Mouse (Mus musculus): ENCODE results near the gene Gm13283. TPM values are rescaled to one million over a fixed set of nuclear protein-coding genes. Genes with fewer than 3 reads are reported as not detected.
"Not testable (repeated sequence)": the region's sequence is repeated elsewhere in the genome, so short reads cannot be mapped to it uniquely, and the experiment has no call there.

The Gm13283 gene
- polyA plus RNA-seq, 1 experiment from 2014 or later = not detected

GRCm38 (mm10) chr4:88742771-88743371, 17.0 kb upstream of the Gm13283 start:
- H3K27me3 ChIP-seq = no peaks in the 10 kb centered on the region
- no peak for ATAC-seq (ENCODE audit: low read depth)
- H3K9me3 ChIP-seq (replicated peaks) = no peaks in the 10 kb centered on the region
- no peak overlapping the region for H3K27ac ChIP-seq
- no peak overlapping the region for H3K4me2 ChIP-seq
- H3K4me1 ChIP-seq (replicated peaks) = no peaks in the 10 kb centered on the region
- DNase-seq = no peak
- no peaks in the 10 kb centered on the region for H3K36me3 ChIP-seq
- whole genome bisulfite sequencing (ENCODE audit: insufficient replicate concordance) = 57% methylated on average over 7 of the region's 7 CpGs
- H3K4me3 ChIP-seq (replicated peaks) = no peak overlapping the region
- H3K9ac ChIP-seq = no peak overlapping the region

GRCm38 (mm10) chr4:88744207-88744606, 15.7 kb upstream of the Gm13283 start:
- no peak overlapping the region for H3K4me2 ChIP-seq
- 0 out of 2 replicates have a peak, but pooled peaks cover 3% of the 10 kb centered on the region for H3K27me3 ChIP-seq
- H3K36me3 ChIP-seq = no peaks in the 10 kb centered on the region
- H3K9ac ChIP-seq = no peak overlapping the region
- no peak overlapping the region for H3K4me3 ChIP-seq (replicated peaks)
- WGBS (ENCODE audit: insufficient replicate concordance) = 47% methylated on average over 3 of the region's 3 CpGs
- DNase-seq (no peak), ATAC-seq (ENCODE audit: low read depth) (no peak)
- no peak overlapping the region for H3K27ac ChIP-seq
- H3K9me3 ChIP-seq (replicated peaks) = no peaks in the 10 kb centered on the region
- no peaks in the 10 kb centered on the region for H3K4me1 ChIP-seq (replicated peaks)

- no peak overlapping the region for H3K9ac ChIP-seq
- no peaks in the 10 kb centered on the region for H3K4me1 ChIP-seq (replicated peaks)
- no peaks in the 10 kb centered on the region for H3K36me3 ChIP-seq
- no peak overlapping the region for H3K4me2 ChIP-seq
- no peak for ATAC-seq (ENCODE audit: low read depth)
- H3K27ac ChIP-seq = no peak overlapping the region
- no peak overlapping the region for H3K4me3 ChIP-seq (replicated peaks)
- no peak for DNase-seq
- 0 out of 2 replicates have a peak, but pooled peaks cover 3% of the 10 kb centered on the region for H3K27me3 ChIP-seq
- 53% methylated on average over 6 of the region's 6 CpGs for WGBS (ENCODE audit: insufficient replicate concordance)
- no peaks in the 10 kb centered on the region for H3K9me3 ChIP-seq (replicated peaks)
Observed at GRCm38 (mm10) chr4:88749926-88750325, 10.0 kb upstream of the Gm13283 start.

- not testable (repeated sequence) for H3K27ac ChIP-seq; H3K4me1 ChIP-seq (replicated peaks); H3K36me3 ChIP-seq; DNase-seq; H3K27me3 ChIP-seq; H3K9me3 ChIP-seq (replicated peaks); ATAC-seq (ENCODE audit: low read depth); H3K4me3 ChIP-seq (replicated peaks); H3K9ac ChIP-seq; H3K4me2 ChIP-seq
- 68% methylated on average over 15 of the region's 15 CpGs for WGBS (ENCODE audit: insufficient replicate concordance)
Observed at GRCm38 (mm10) chr4:88754818-88755340, 5.0 kb upstream of the Gm13283 start, which contains the start of gene Gm13271. TSS of gene Gm13271 (plus strand) at chr4:88754868.

- H3K27me3 ChIP-seq; H3K4me1 ChIP-seq (replicated peaks); DNase-seq; ATAC-seq (ENCODE audit: low read depth); H3K9me3 ChIP-seq (replicated peaks); H3K36me3 ChIP-seq: not testable (repeated sequence)
- WGBS (ENCODE audit: insufficient replicate concordance) = 9% methylated on average over 29 of the region's 31 CpGs
- H3K4me3 ChIP-seq (replicated peaks) = peak overlapping the region; percentile 65
- peak overlapping the region; percentile 84 for H3K27ac ChIP-seq
- H3K9ac ChIP-seq = peak overlapping the region; percentile 68
- peak overlapping the region; percentile 73 for H3K4me2 ChIP-seq
Observed at GRCm38 (mm10) chr4:88756581-88757513, 3.1 kb upstream of the Gm13283 start.

- not testable (repeated sequence) for DNase-seq; H3K9me3 ChIP-seq (replicated peaks); H3K4me1 ChIP-seq (replicated peaks); H3K27me3 ChIP-seq; H3K36me3 ChIP-seq
- H3K9ac ChIP-seq = peak overlapping the region; percentile 68
- H3K4me3 ChIP-seq (replicated peaks) = peak overlapping the region; percentile 65
- peak overlapping the region; percentile 73 for H3K4me2 ChIP-seq
- peak; percentile 100 for ATAC-seq (ENCODE audit: low read depth)
- H3K27ac ChIP-seq = peak overlapping the region; percentile 84
- whole genome bisulfite sequencing (ENCODE audit: insufficient replicate concordance) = under 1% methylated on average over 21 of the region's 21 CpGs
Observed at GRCm38 (mm10) chr4:88757628-88758031, 2.3 kb upstream of the Gm13283 start.

- H3K9me3 ChIP-seq (replicated peaks); H3K27ac ChIP-seq; ATAC-seq (ENCODE audit: low read depth); H3K36me3 ChIP-seq; H3K4me2 ChIP-seq; H3K4me1 ChIP-seq (replicated peaks); DNase-seq; H3K4me3 ChIP-seq (replicated peaks); H3K27me3 ChIP-seq; H3K9ac ChIP-seq: not testable (repeated sequence)
- WGBS (ENCODE audit: insufficient replicate concordance) = 74% methylated on average over 9 of the region's 9 CpGs
Observed at GRCm38 (mm10) chr4:88758751-88759150, 1.2 kb upstream of the Gm13283 start.

- WGBS (ENCODE audit: insufficient replicate concordance) = under 1% methylated on average over 26 of the region's 28 CpGs
Observed at GRCm38 (mm10) chr4:88760431-88760830, 512 bp downstream of the Gm13283 start.

GRCm38 (mm10) chr4:88761776-88762175, 1.9 kb downstream of the Gm13283 start:
- not testable (repeated sequence) for H3K4me1 ChIP-seq (replicated peaks); H3K27me3 ChIP-seq; H3K9ac ChIP-seq; ATAC-seq (ENCODE audit: low read depth); DNase-seq; H3K4me2 ChIP-seq; H3K9me3 ChIP-seq (replicated peaks); H3K27ac ChIP-seq; H3K36me3 ChIP-seq; H3K4me3 ChIP-seq (replicated peaks)
- 57% methylated on average over 6 of the region's 8 CpGs for WGBS (ENCODE audit: insufficient replicate concordance)

More at GRCm38 (mm10) chr4:88760431-88760830, 512 bp downstream of the Gm13283 start:
- H3K4me2 ChIP-seq = peak overlapping the region; percentile 59
- not testable (repeated sequence) for H3K27me3 ChIP-seq; H3K4me1 ChIP-seq (replicated peaks); ATAC-seq (ENCODE audit: low read depth); H3K36me3 ChIP-seq; DNase-seq; H3K9me3 ChIP-seq (replicated peaks)
- H3K4me3 ChIP-seq (replicated peaks) = peak overlapping the region; percentile 43
- peak overlapping the region; percentile 23; the same call in 1 of the 2 replicates for H3K27ac ChIP-seq
- H3K9ac ChIP-seq = 0 out of 2 replicates have a peak overlapping the region, but pooled peaks have one; percentile 17

GRCm38 (mm10) chr4:88762341-88762740, 2.4 kb downstream of the Gm13283 start:
- DNase-seq; H3K4me3 ChIP-seq (replicated peaks); H3K36me3 ChIP-seq; ATAC-seq (ENCODE audit: low read depth); H3K4me1 ChIP-seq (replicated peaks); H3K9me3 ChIP-seq (replicated peaks); H3K27ac ChIP-seq; H3K9ac ChIP-seq; H3K27me3 ChIP-seq: not testable (repeated sequence)
- H3K4me2 ChIP-seq = peak overlapping the region; percentile 53; the same call in 1 of the 2 replicates
- WGBS (ENCODE audit: insufficient replicate concordance) = 29% methylated on average over 9 of the region's 9 CpGs

GRCm38 (mm10) chr4:88763384-88764018, 3.6 kb downstream of the Gm13283 start:
- not testable (repeated sequence) for H3K27me3 ChIP-seq; ATAC-seq (ENCODE audit: low read depth); H3K27ac ChIP-seq; H3K36me3 ChIP-seq; DNase-seq; H3K4me1 ChIP-seq (replicated peaks); H3K9me3 ChIP-seq (replicated peaks)
- 2% methylated on average over 41 of the region's 42 CpGs for WGBS (ENCODE audit: insufficient replicate concordance)
- peak overlapping the region; percentile 50 for H3K4me3 ChIP-seq (replicated peaks)
- peak overlapping the region; percentile 64 for H3K4me2 ChIP-seq
- peak overlapping the region; percentile 52 for H3K9ac ChIP-seq

Data from liver, embryonic 13.5 days (tissue).